Mouse (Mus musculus): ENCODE results near the gene Grin2b.

GRCm38 (mm10) chr6:135748412-135749076, 424.8 kb downstream of the Grin2b start:
- TF ChIP-seq POLR2A (IDR thresholded peaks at IDR 0.05; ENCODE audit: insufficient read depth, low read depth, low read length) (no peak), CTCF (IDR thresholded peaks at IDR 0.05; ENCODE audit: insufficient read depth, low read depth, low read length) (no peak)

All from olfactory bulb, adult 2 months (tissue).